Mouse (Mus musculus): ENCODE measurements at regions not wholly inside any gene's neighbourhood (a gene's known extent, or its start where the extent isn't known, plus 50 kb on each side); places are given as distances from the start of the nearest gene placed in this dataset.

DNA sequence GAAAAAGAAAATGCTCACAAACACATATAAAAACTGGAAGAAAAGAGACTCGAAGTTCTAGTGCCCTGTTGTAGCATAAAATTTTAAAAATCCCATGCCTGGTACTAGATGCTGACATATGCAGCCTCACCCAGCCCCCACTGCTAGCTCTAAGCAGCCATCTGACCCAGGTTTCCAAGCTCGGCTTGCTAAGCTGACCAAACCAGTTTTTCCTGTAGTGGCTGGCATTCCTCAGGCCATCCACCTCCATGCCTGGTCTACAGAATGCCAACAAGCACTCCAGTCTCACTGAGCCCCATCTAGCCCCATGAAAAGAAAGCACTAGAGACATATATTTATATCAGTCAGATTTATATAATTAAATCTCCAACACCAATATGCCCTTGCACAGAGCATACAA is 196.1 kb upstream of the Gpr149 start:
- peak; percentile 5 for DNase-seq (ENCODE audit: low spot score)
- WGBS, result 42% methylated on average over 2 of the region's 2 CpGs
- Histone ChIP-seq H3K27ac (no peak overlapping the region), H3K4me1 (replicated peaks) (no peaks in the 10 kb centered on the region), H3K9me3 (no peaks in the 10 kb centered on the region), H3K4me3 (no peak overlapping the region), H3K36me3 (no peaks in the 10 kb centered on the region), H3K27me3 (ENCODE audit: insufficient read depth, poor library complexity, severe bottlenecking) (no peaks in the 10 kb centered on the region)

DNA sequence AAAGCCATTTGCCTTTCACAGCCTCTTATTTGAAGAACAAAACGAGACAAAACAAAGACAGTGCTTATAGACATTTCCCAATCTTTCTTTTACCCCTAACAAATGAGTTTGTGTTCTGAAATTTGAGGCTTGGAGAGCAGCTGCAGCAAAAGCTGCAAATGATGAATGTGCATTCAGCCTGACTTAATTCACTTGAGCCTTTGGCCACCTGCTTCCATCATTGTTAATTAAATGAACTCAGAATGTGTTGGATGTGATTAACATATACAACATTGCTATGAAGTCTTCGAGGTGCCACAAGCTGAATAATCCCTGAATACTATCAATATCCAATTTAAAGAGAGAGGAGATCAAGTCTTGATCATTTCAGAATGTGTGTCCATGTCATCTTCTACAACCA is 181.3 kb upstream of the Gpr149 start:
- Histone ChIP-seq H3K4me1 (replicated peaks) (0 out of 2 replicates have a peak, but pooled peaks cover 8% of the 10 kb centered on the region), H3K27ac (no peak overlapping the region), H3K36me3 (no peaks in the 10 kb centered on the region), H3K9me3 (0 out of 2 replicates have a peak, but pooled peaks cover 4% of the 10 kb centered on the region), H3K27me3 (ENCODE audit: insufficient read depth, poor library complexity, severe bottlenecking) (no peaks in the 10 kb centered on the region), H3K4me3 (no peak overlapping the region)
- WGBS, result 37% methylated on average over 2 of the region's 2 CpGs
- no peak for DNase-seq (ENCODE audit: low spot score)

All from hindbrain, embryonic 10.5 days (tissue).